Mouse (Mus musculus) intestine, embryonic 16.5 days (tissue): ENCODE measurements around the gene Ccna2. TPM values are rescaled to one million over a fixed set of nuclear protein-coding genes. Genes with fewer than 3 reads are reported as not detected.
"Not testable (repeated sequence)": the region's sequence is repeated elsewhere in the genome, so short reads cannot be mapped to it uniquely, and the experiment has no call there.

Experiments used
- ATAC-seq: fragments of 200-750 bp; cut with Nextera tagmentation; 2 replicates; pipeline ENCODE4 v1.8.0; 2017; ENCODE audit warnings: moderate TSS enrichment, moderate library complexity
- H3K27ac ChIP-seq: fragments of 300-500 bp; sonication (generic); 2 replicates; pipeline ENCODE4 v1.5.1; 2014; ENCODE audit warnings: mild to moderate bottlenecking, low read length
- H3K27me3 ChIP-seq: fragments of 300-500 bp; sonication (generic); replicated peaks from 2 replicates; pipeline ENCODE4 v1.6.1; 2014; ENCODE audit warnings: low read length, control low read depth, mixed read lengths; ENCODE audit not compliant: control insufficient read depth, insufficient read depth
- H3K36me3 ChIP-seq: fragments of 300-500 bp; sonication (generic); 2 replicates; pipeline ENCODE4 v1.6.1; 2014; ENCODE audit warnings: low read length, control low read depth; ENCODE audit not compliant: control insufficient read depth, insufficient read depth
- H3K4me1 ChIP-seq: fragments of 300-500 bp; sonication (generic); 2 replicates; pipeline ENCODE4 v1.6.1; 2014; ENCODE audit warnings: low read length, control low read depth, mixed read lengths; ENCODE audit not compliant: control insufficient read depth, insufficient read depth
- H3K4me2 ChIP-seq: fragments of 300-500 bp; sonication (generic); 2 replicates; pipeline ENCODE4 v1.6.1; 2014; ENCODE audit warnings: low read depth, low read length, control low read depth
- H3K4me3 ChIP-seq: fragments of 300-500 bp; sonication (generic); 2 replicates; pipeline ENCODE4 v1.5.1; 2014; ENCODE audit warnings: mild to moderate bottlenecking, low read length
- H3K9ac ChIP-seq: fragments of 300-500 bp; sonication (generic); 2 replicates; pipeline ENCODE4 v1.6.1; 2014; ENCODE audit warnings: low read depth, low read length
- H3K9me3 ChIP-seq: fragments of 300-500 bp; sonication (generic); 2 replicates; pipeline ENCODE4 v1.6.1; 2016; ENCODE audit warnings: low read length, control low read depth; ENCODE audit not compliant: control insufficient read depth
- WGBS: fragments of 180-500 bp; shearing (Covaris S2); extraction: QIAGEN DNeasy Blood & Tissue Kit; methylation state at CpG from one replicate; pipeline ENCODE4 v1.1.7; 2014; 5-methylcytosine and 5-hydroxymethylcytosine counted together
- polyA plus RNA-seq: library from polyadenylated mRNA; unstranded; fragments of >200 nt; fragmentation: Nextera tagmentation; extraction: Ambion mirVana; gene quantifications from 2 replicates; pipeline ENCODE4 v1.2.1, GENCODE M21; 2015

The Ccna2 gene
- polyA plus RNA-seq = 140 and 155 TPM in 2 replicates

GRCm38 (mm10) chr3:36571827-36572378 is at the start of gene Ccna2:
Gene Ccna2, minus strand, starts transcription at chr3:36572150.
- H3K27ac ChIP-seq = peak within 1 kb of the TSS; percentile 70
- no peaks in the 10 kb centered on the region for H3K27me3 ChIP-seq
- under 1% methylated on average over 60 of the region's 60 CpGs for WGBS
- H3K9ac ChIP-seq = peak within 1 kb of the TSS; percentile 89
- H3K9me3 ChIP-seq = no peaks in the 10 kb centered on the region
- peak; percentile 100 for ATAC-seq
- peaks cover 15% of the 10 kb centered on the region for H3K4me1 ChIP-seq
- peak within 1 kb of the TSS; percentile 79 for H3K4me2 ChIP-seq
- H3K4me3 ChIP-seq = peak within 1 kb of the TSS; percentile 93
- H3K36me3 ChIP-seq = 0 out of 2 replicates have a peak, but pooled peaks cover 4% of the 10 kb centered on the region

- Histone ChIP-seq H3K36me3 (no peaks in the 10 kb centered on the region), H3K4me3 (no peak overlapping the region), H3K9ac (no peak overlapping the region), H3K27me3 (no peaks in the 10 kb centered on the region), H3K4me1 (peaks cover 2% of the 10 kb centered on the region; the same call in 1 of the 2 replicates), H3K27ac (no peak overlapping the region), H3K4me2 (no peak overlapping the region), H3K9me3 (no peaks in the 10 kb centered on the region)
- ATAC-seq = no peak
- WGBS = 67% methylated on average over 7 of the region's 7 CpGs
Observed at GRCm38 (mm10) chr3:36618181-36618580, 46.2 kb upstream of the Ccna2 start.

- H3K9ac ChIP-seq = no peak overlapping the region
- 67% methylated on average over 5 of the region's 5 CpGs for WGBS
Observed at GRCm38 (mm10) chr3:36613908-36614255, 41.9 kb upstream of the Ccna2 start.

GRCm38 (mm10) chr3:36613202-36613907 is 41.4 kb upstream of the Ccna2 start, which contains the start of gene Bbs7:
Gene Bbs7, minus strand, starts transcription at chr3:36613477.
- no peaks in the 10 kb centered on the region for H3K9me3 ChIP-seq
- peaks cover 2% of the 10 kb centered on the region; the same call in 1 of the 2 replicates for H3K4me1 ChIP-seq
- H3K36me3 ChIP-seq = no peaks in the 10 kb centered on the region
- H3K9ac ChIP-seq = peak within 1 kb of the TSS; percentile 78
- peak within 1 kb of the TSS; percentile 68 for H3K4me3 ChIP-seq
- no peaks in the 10 kb centered on the region for H3K27me3 ChIP-seq
- peak within 1 kb of the TSS; percentile 78 for H3K4me2 ChIP-seq
- peak; percentile 99 for ATAC-seq
- 0 out of 2 replicates have a peak within 1 kb of the TSS, but pooled peaks have one; percentile 40 for H3K27ac ChIP-seq
- WGBS = 4% methylated on average over 37 of the region's 38 CpGs

More at GRCm38 (mm10) chr3:36613908-36614255, 41.9 kb upstream of the Ccna2 start:
- no peak overlapping the region for H3K4me3 ChIP-seq
- H3K9me3 ChIP-seq = no peaks in the 10 kb centered on the region
- H3K27me3 ChIP-seq = no peaks in the 10 kb centered on the region
- peaks cover 2% of the 10 kb centered on the region; the same call in 1 of the 2 replicates for H3K4me1 ChIP-seq
- no peak for ATAC-seq
- no peak overlapping the region for H3K27ac ChIP-seq
- no peak overlapping the region for H3K4me2 ChIP-seq
- H3K36me3 ChIP-seq = no peaks in the 10 kb centered on the region

GRCm38 (mm10) chr3:36612687-36613086 is 40.7 kb upstream of the Ccna2 start:
- H3K9me3 ChIP-seq = no peaks in the 10 kb centered on the region
- no peaks in the 10 kb centered on the region for H3K27me3 ChIP-seq
- H3K27ac ChIP-seq = 0 out of 2 replicates have a peak overlapping the region, but pooled peaks have one; percentile 40
- H3K4me1 ChIP-seq = no peaks in the 10 kb centered on the region
- no peaks in the 10 kb centered on the region for H3K36me3 ChIP-seq
- ATAC-seq = peak; percentile 37
- WGBS = 3% methylated on average over 6 of the region's 6 CpGs
- peak overlapping the region; percentile 78 for H3K4me2 ChIP-seq
- H3K4me3 ChIP-seq = peak overlapping the region; percentile 68
- H3K9ac ChIP-seq = peak overlapping the region; percentile 78

- Histone ChIP-seq H3K27me3 (no peaks in the 10 kb centered on the region), H3K27ac (no peak overlapping the region), H3K4me2 (no peak overlapping the region), H3K36me3 (no peaks in the 10 kb centered on the region), H3K9ac (no peak overlapping the region), H3K9me3 (no peaks in the 10 kb centered on the region), H3K4me1 (no peaks in the 10 kb centered on the region), H3K4me3 (no peak overlapping the region)
- WGBS = 71% methylated on average over 7 of the region's 7 CpGs
- peak; percentile 33; the same call in 1 of the 2 replicates for ATAC-seq
Observed at GRCm38 (mm10) chr3:36605894-36606783, 34.2 kb upstream of the Ccna2 start.

GRCm38 (mm10) chr3:36599773-36600172 is 27.8 kb upstream of the Ccna2 start:
- H3K27ac ChIP-seq, H3K9ac ChIP-seq, H3K4me2 ChIP-seq, ATAC-seq, H3K9me3 ChIP-seq, H3K36me3 ChIP-seq, H3K4me1 ChIP-seq, H3K27me3 ChIP-seq, H3K4me3 ChIP-seq: not testable (repeated sequence)
- WGBS = 86% methylated on average over 9 of the region's 9 CpGs

GRCm38 (mm10) chr3:36598811-36599210 is 26.9 kb upstream of the Ccna2 start:
- H3K36me3 ChIP-seq = no peaks in the 10 kb centered on the region
- H3K4me1 ChIP-seq = no peaks in the 10 kb centered on the region
- H3K27me3 ChIP-seq = no peaks in the 10 kb centered on the region
- 56% methylated on average over 3 of the region's 3 CpGs for WGBS
- no peaks in the 10 kb centered on the region for H3K9me3 ChIP-seq
- no peak overlapping the region for H3K4me3 ChIP-seq
- no peak for ATAC-seq
- H3K9ac ChIP-seq = no peak overlapping the region
- no peak overlapping the region for H3K27ac ChIP-seq
- no peak overlapping the region for H3K4me2 ChIP-seq

- Histone ChIP-seq H3K36me3 (0 out of 2 replicates have a peak, but pooled peaks cover 4% of the 10 kb centered on the region), H3K9me3 (no peaks in the 10 kb centered on the region), H3K27me3 (no peaks in the 10 kb centered on the region), H3K4me2 (peak overlapping the region; percentile 79), H3K4me3 (peak overlapping the region; percentile 93), H3K9ac (peak overlapping the region; percentile 89), H3K27ac (peak overlapping the region; percentile 66), H3K4me1 (peaks cover 15% of the 10 kb centered on the region)
- ATAC-seq = peak; percentile 33; the same call in 1 of the 2 replicates
- under 1% methylated on average over 46 of the region's 46 CpGs for WGBS
Observed at GRCm38 (mm10) chr3:36571361-36571826, 556 bp downstream of the Ccna2 start.
